16 mouse cellular contexts compared by ENCODE assay signal in genomic region chr9:62335396-62335795, GRCm38 (mm10). TPM values are rescaled to one million over a fixed set of nuclear protein-coding genes. Genes with fewer than 3 reads are reported as not detected.
"Had no signal": no experiment of that assay in that cellular context is flagged by ENCODE, and none has a peak within 500 bp of the region (broad histone marks: within the 10 kb centered on the region; RNA-seq: fewer than 3 reads in every experiment).

No protein-coding gene starts in this region.

- H3K9ac ChIP-seq: limb, embryonic 15.5 days; midbrain, embryonic 12.5 days; neural tube, embryonic 13.5 days had no signal

- H3K9me3 ChIP-seq: limb, embryonic 15.5 days had no signal

- H3K4me2 ChIP-seq: limb, embryonic 15.5 days; midbrain, embryonic 12.5 days; neural tube, embryonic 13.5 days had no signal

- DNase-seq: kidney, adult 9 months; kidney, postnatal 36 days; layer of hippocampus, adult 9-11 months; layer of hippocampus, postnatal 36 days; lung, adult 18-20 months; thymus, postnatal 4 days had no signal

- ATAC-seq: midbrain, embryonic 16.5 days had no signal

- H3K4me3 ChIP-seq: limb, embryonic 15.5 days; midbrain, embryonic 12.5 days; neural tube, embryonic 13.5 days had no signal

- H3K27ac ChIP-seq: kidney, postnatal 0 days; limb, embryonic 15.5 days; midbrain, embryonic 12.5 days; neural tube, embryonic 13.5 days; stomach, postnatal 0 days had no signal

- H3K36me3 ChIP-seq: limb, embryonic 15.5 days; midbrain, embryonic 12.5 days; neural tube, embryonic 13.5 days had no signal

- H3K27me3 ChIP-seq: limb, embryonic 15.5 days; midbrain, embryonic 12.5 days; neural tube, embryonic 13.5 days had no signal

RNA-seq across cellular contexts. Expression of gene Spesp1, which starts 53.4 kb away (rescaled TPM):
- total RNA-seq: left cerebral cortex, postnatal 25 days; megakaryocyte-erythroid progenitor cell, adult 5-6 weeks had no signal
- polyA plus RNA-seq: kidney, postnatal 0 days; limb, embryonic 11.5 days; limb, embryonic 15.5 days; lung, embryonic 16.5 days; midbrain, embryonic 12.5 days; midbrain, embryonic 16.5 days; neural tube, embryonic 13.5 days; stomach, postnatal 0 days had no signal
